Mouse (Mus musculus) central nervous system, embryonic 11.5 days (tissue): ENCODE measurements around the gene Cdh26. TPM values are rescaled to one million over a fixed set of nuclear protein-coding genes. Genes with fewer than 3 reads are reported as not detected.

Experiments
- polyA plus RNA-seq: library from polyadenylated mRNA; depleted of rRNA; stranded (reverse); fragments of >200 nt; gene quantifications from 2 replicates; pipeline ENCODE4 v1.2.3, GENCODE M21; 2012; rRNA removed

The Cdh26 gene
- polyA plus RNA-seq: 0.04 and 0.27 TPM in 2 replicates

DNA sequence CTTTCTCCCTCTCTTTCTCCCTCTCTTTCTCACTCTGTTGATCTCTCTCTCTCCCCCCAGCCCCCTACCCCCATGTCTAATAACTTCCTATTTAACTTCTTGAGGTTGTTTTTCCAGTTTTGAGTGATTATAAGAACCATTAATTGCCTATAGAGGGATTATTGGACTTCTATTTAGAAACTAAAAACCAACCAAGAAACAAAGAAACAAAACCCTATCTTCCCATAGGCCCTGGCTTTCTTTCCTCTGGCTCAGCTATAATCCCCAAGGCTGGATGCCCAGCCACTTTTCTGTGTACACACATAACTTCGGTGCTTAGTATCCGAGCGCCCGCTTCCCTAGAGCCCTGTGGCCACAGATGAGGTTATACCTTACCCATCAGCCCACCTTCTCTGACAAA, at the start of gene Cdh26:
Gene Cdh26, plus strand, starts transcription at position 301 of the 400 bp plus-strand sequence.

DNA sequence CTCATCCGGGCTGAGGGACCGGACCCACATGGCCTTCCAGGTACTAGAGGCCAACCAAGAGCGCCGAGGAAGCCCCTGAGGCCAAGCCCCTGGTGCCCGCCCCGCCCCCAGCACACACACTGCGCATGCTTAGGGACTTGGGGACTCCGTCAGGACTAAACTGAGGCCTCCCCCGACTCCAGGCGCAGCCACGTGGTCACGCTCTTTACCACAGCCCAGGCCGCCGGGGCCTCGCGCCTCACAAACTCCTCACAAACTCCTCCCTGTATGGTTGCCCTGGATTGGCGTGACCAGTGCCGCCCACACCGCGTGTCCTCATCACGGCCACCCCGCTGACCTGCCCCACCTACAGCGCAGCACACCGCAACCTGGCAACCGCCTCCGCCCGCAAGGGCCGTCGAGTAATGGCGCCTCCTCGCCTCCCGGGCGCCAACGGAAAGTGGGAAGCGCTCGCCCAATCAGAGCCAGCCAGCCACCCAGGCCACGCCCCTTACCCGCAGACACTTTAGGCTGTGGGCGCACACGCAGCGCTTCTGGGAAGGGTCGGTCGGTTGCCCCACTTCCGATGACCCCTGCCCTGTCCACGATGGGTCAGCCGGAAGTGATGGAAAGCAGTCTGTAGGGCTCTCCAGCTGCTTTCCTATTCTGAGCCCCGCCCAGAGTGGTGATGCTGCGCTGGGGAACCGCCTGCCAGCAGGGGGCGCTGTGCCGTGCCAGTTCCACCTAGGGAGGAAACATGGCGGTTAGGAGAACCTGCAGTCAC, 23.1 kb upstream of the Cdh26 start, which contains the start of gene Sycp2:
Gene Sycp2, minus strand, starts transcription at position 633 of the 763 bp plus-strand sequence.

DNA sequence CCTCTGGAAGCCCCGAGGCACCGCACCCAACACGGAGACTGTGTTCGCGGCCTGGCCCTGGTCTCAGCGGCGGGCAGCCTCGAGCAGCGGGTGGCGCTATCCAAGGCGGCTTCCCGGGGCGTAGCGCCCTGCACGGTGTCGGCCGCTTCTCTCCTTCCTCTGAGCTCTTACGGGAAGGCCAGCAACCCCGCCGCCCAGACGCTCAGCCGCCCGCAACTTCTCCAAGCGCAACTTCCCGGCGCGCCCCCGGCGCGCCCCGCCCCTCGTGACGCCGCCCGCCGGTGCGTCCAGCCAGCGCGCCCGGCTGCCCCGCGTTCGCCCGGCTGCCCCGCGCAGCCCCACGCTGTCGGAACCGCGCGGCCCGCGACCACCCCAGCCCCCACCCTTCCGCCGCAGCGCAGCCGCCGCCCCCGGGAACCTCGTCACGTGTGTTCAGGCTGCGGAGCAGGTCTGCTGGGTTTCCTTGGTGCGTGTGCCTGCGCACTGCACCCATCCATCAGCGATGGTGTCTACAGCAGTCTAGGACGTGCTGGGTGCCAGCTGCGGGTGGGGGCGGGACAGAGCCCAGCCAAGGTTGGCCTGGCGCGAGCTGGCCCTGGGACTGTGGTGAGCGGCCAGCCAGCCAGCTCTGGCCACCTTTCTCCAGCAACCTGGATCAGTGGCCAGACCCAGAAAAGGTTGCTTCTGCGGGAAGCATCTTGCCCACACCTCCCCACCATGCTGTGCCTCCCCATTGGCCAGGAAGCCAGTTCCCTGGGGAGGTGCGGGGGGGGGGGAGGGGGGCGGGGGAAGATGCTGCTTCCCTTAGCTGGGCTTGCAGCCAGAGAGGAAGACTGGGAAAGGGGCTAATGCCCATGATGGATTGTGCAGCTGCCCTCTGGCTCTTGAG, 15.8 kb upstream of the Cdh26 start, which contains the start of the genes Ppp1r3d and Fam217b:
Gene Ppp1r3d, minus strand, starts transcription at position 212 of the 889 bp plus-strand sequence.
Gene Fam217b, plus strand, starts transcription at position 264 of the 889 bp plus-strand sequence.

Other genes starting within 250 kb of the Cdh26 start
- 0.05 and 0.35 TPM in 2 replicates for gene Sycp2, start 22.8 kb upstream of the Cdh26 start, polyA plus RNA-seq
- gene Ppp1r3d, start 16.1 kb upstream of the Cdh26 start, polyA plus RNA-seq: 1.1 and 2.9 TPM in 2 replicates
- gene Fam217b, start 16.0 kb upstream of the Cdh26 start, polyA plus RNA-seq: 1.4 and 4.1 TPM in 2 replicates